Mouse (Mus musculus) heart, postnatal 0 days (tissue): ENCODE measurements around the gene Slc38a5.

Source experiments
- CTCF ChIP-seq: IDR thresholded peaks from 2 replicates; pipeline ENCODE4 v1.5.1; 2016; ENCODE audit warnings: antibody characterized with exemption, control low read depth, low read depth
- EP300 ChIP-seq: IDR thresholded peaks from 2 replicates; pipeline ENCODE4 v1.6.1; 2016; ENCODE audit warnings: antibody characterized with exemption, low read depth

DNA sequence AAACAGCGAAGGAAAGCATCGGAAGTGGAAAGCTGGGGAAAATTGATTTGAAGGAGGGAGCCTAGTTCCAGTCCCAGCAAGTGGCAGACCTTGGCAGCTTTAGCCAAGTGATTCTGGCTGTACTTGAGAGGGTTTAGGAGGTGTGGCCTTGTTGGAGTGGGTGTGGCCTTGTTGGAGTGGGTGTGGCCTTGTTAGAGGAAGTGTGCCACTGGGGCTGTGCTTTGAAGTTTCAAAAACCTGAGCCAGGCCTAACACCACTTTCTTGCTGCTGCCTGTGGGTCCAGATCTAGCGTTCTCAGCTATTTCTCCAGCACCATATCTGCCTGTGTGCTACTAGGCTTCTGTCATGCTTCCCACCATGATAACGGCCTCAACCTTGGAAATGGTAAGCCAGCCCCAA, 40.7 kb upstream of the Slc38a5 start:
- TF ChIP-seq CTCF, result no peak
- no peak for TF ChIP-seq EP300
